Mouse (Mus musculus): Measurements from ENCODE around the gene Slc50a1.

DNA sequence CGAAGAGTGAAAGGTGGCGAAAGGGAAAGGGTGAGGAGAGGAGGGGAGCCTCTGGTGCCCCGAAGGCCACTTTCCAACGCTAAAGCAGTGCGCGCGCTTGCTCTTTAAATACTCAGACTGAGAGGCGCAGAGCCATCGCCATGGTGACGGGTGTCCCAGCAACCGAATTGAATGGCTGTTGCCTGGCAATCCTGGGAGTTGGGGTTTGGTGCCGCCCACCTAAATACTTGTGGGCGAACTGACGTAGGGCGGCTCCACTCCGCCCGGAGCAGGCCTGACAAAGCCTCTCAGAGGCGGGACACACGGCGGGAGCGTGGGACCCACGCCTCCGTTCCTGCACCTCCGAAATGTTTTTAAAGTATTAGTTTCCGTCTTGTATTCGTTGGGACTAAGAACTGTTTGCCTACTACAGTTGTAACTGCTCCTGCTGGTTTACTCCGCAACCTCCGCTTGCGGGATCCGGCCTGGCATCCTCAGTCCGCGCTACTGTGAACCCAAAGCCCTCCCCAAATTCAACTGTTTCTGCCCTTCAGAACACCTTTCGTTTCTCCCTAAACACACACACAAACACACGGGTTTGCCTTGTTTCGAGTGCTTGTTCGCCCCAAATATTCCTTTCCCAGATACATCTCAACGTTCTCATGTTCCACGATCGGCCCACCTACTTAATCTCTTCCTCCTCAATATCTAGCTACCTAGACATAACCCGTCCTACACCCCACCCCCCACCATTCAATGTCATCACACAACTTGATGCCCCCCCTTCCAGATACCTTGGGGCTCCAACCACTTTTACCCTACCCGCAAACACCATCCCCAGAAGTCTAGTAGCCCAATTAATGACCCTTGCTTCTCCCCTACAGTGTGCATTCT, 42.8 kb downstream of the Slc50a1 start:
- TF ChIP-seq CTCF (conservative IDR thresholded peaks at IDR 0.05 in 1 of 2, IDR thresholded peaks at IDR 0.05 in 1 of 2; ENCODE audit: low read depth in 2 of 2, low read length in 2 of 2) (no peak), USF1 (IDR thresholded peaks at IDR 0.05; ENCODE audit: low read depth, low read length) (no peak), POLR2A (IDR thresholded peaks at IDR 0.05; ENCODE audit: low read depth, low read length) (no peak), CHD2 (IDR thresholded peaks at IDR 0.05; ENCODE audit: low read length) (no peak), EP300 (IDR thresholded peaks at IDR 0.05; ENCODE audit: low read length) (no peak), NRF1 (IDR thresholded peaks at IDR 0.05; ENCODE audit: low read depth, low read length) (no peak), JUND (conservative IDR thresholded peaks at IDR 0.05; ENCODE audit: low read depth, low read length) (no peak), ETS1 (conservative IDR thresholded peaks at IDR 0.05; ENCODE audit: low read depth, low read length) (no peak), POLR2AphosphoS2 (IDR thresholded peaks at IDR 0.05; ENCODE audit: low read depth, low read length) (no peak), UBTF (IDR thresholded peaks at IDR 0.05; ENCODE audit: low read depth, low read length) (no peak), MXI1 (IDR thresholded peaks at IDR 0.05; ENCODE audit: low read depth, low read length) (no peak), MAFK (IDR thresholded peaks at IDR 0.05; ENCODE audit: insufficient replicate concordance, low read length) (no peak), USF2 (conservative IDR thresholded peaks at IDR 0.05; ENCODE audit: low read depth, low read length) (no peak), E2F4 (IDR thresholded peaks at IDR 0.05; ENCODE audit: insufficient replicate concordance, low read depth, low read length) (no peak)

Data from CH12.LX (cell line).